Mouse (Mus musculus): Measurements from ENCODE around the gene Alcam. TPM values are rescaled to one million over a fixed set of nuclear protein-coding genes. Genes with fewer than 3 reads are reported as not detected.

Alcam gene
- polyA plus RNA-seq, 1 experiment from 2014 or later, result 52.5 TPM

DNA sequence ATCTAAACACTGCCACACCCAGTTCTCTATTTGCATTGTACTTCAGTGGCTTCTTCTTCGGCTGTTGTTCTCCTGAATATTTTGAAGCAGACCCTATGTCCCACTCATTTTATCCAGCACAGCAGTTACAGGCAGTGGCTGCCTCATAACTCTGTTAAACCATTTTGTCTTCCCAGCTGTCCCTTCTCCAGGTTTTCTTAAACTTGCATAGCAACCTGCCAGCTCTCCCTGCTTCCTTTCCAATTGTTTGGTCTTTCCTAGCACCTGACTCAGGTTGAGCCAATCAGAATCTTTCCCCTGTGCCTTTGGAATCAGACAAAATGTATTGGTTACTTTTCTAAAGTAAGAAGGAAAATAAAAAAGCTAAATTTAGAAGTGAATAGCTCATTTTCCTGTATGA lies 21.8 kb downstream of the Alcam start:
- 97% methylated on average over 1 of the region's 1 CpGs for WGBS
- Histone ChIP-seq H3K27ac (ENCODE audit: low read depth, low read length) (no peak overlapping the region), H3K9me3 (ENCODE audit: control insufficient read depth, low read length) (no peaks in the 10 kb centered on the region), H3K27me3 (ENCODE audit: control insufficient read depth, insufficient read depth, low read length) (no peaks in the 10 kb centered on the region), H3K36me3 (ENCODE audit: control insufficient read depth, insufficient read depth, low read length) (no peaks in the 10 kb centered on the region), H3K4me3 (ENCODE audit: low read depth, low read length) (no peak overlapping the region), H3K4me2 (ENCODE audit: low read depth, low read length, severe bottlenecking) (no peak overlapping the region), H3K4me1 (replicated peaks; ENCODE audit: control insufficient read depth, insufficient read depth, low read length) (no peaks in the 10 kb centered on the region), H3K9ac (ENCODE audit: low read length) (no peak overlapping the region)
- DNase-seq (ENCODE audit: low spot score), result no peak
- no peak for ATAC-seq (replicated peaks; ENCODE audit: low FRiP score)

DNA sequence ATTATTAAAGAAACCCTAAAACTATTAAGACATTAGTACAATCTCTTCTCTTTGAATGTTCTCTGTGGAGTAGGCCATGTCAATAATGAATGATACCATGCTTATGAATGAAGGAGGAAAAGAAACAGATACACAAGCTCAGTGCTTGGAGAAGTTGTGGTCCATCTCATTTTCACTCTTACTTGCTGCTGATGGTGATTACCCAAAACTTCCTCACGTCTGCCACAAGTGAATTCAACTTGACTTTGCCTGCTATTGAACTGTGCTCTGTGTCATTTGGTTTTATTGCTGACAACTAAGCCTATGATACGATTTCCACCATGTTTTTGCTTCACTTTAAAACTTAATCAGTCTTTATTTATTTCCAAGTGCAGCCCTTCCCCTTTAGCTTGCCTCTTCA lies 22.3 kb downstream of the Alcam start:
- H3K9me3 ChIP-seq (ENCODE audit: control insufficient read depth, low read length), result no peaks in the 10 kb centered on the region
- no peak overlapping the region for H3K27ac ChIP-seq (ENCODE audit: low read depth, low read length)
- no peak for ATAC-seq (replicated peaks; ENCODE audit: low FRiP score)
- no peak overlapping the region for H3K9ac ChIP-seq (ENCODE audit: low read length)
- no peak overlapping the region for H3K4me3 ChIP-seq (ENCODE audit: low read depth, low read length)
- no peak overlapping the region for H3K4me2 ChIP-seq (ENCODE audit: low read depth, low read length, severe bottlenecking)
- H3K27me3 ChIP-seq (ENCODE audit: control insufficient read depth, insufficient read depth, low read length), result no peaks in the 10 kb centered on the region
- H3K36me3 ChIP-seq (ENCODE audit: control insufficient read depth, insufficient read depth, low read length), result no peaks in the 10 kb centered on the region
- H3K4me1 ChIP-seq (replicated peaks; ENCODE audit: control insufficient read depth, insufficient read depth, low read length), result no peaks in the 10 kb centered on the region
- WGBS, result 88% methylated on average over 2 of the region's 2 CpGs
- no peak for DNase-seq (ENCODE audit: low spot score)

DNA sequence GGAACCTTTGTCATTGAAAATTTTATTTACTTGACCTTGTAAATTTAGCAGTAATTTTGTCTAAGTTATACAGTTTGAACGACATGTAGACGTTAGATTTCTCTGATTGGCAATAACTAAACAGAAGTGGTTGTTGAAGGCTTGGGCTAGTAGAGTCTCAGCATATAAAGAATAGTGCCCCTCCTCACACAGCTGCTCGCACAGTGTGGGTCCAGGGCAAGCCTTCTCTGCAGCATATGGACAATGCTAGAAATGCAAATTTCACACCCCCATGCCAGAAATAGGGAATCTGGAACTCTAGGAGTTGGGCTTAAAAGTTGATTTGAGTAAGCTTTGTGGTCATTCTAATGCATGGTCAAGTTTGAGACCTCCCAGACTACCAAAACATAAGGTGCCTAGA lies 23.8 kb downstream of the Alcam start:
- Histone ChIP-seq H3K4me2 (ENCODE audit: low read depth, low read length, severe bottlenecking) (no peak overlapping the region), H3K27ac (ENCODE audit: low read depth, low read length) (no peak overlapping the region), H3K4me3 (ENCODE audit: low read depth, low read length) (no peak overlapping the region), H3K4me1 (replicated peaks; ENCODE audit: control insufficient read depth, insufficient read depth, low read length) (no peaks in the 10 kb centered on the region), H3K27me3 (ENCODE audit: control insufficient read depth, insufficient read depth, low read length) (no peaks in the 10 kb centered on the region), H3K36me3 (ENCODE audit: control insufficient read depth, insufficient read depth, low read length) (no peaks in the 10 kb centered on the region), H3K9ac (ENCODE audit: low read length) (no peak overlapping the region), H3K9me3 (ENCODE audit: control insufficient read depth, low read length) (no peaks in the 10 kb centered on the region)
- WGBS, result 84% methylated on average over 3 of the region's 3 CpGs
- DNase-seq (ENCODE audit: low spot score) (no peak), ATAC-seq (replicated peaks; ENCODE audit: low FRiP score) (no peak)

DNA sequence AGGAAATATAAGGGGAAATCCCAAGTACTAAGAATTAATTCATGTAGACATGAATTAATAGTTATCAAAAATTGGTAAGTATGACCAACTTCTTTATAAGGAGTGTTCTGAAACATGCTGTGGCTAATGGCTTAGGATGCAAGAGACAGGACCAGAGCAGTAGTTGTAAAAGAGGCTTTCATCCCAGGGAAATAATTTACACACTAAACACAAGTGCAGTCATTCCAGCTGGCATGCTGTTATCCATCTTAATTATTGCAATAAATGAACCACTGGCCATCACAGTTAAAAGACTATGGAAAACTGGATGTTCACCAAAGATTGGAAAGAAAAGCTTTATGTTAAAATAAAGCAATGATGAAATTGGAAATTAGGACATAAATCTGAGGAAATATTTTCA lies 24.2 kb downstream of the Alcam start:
- DNase-seq (ENCODE audit: low spot score) (no peak), ATAC-seq (replicated peaks; ENCODE audit: low FRiP score) (no peak)
- H3K4me1 ChIP-seq (replicated peaks; ENCODE audit: control insufficient read depth, insufficient read depth, low read length), result no peaks in the 10 kb centered on the region
- no peak overlapping the region for H3K27ac ChIP-seq (ENCODE audit: low read depth, low read length)
- H3K9me3 ChIP-seq (ENCODE audit: control insufficient read depth, low read length), result no peaks in the 10 kb centered on the region
- H3K36me3 ChIP-seq (ENCODE audit: control insufficient read depth, insufficient read depth, low read length), result no peaks in the 10 kb centered on the region
- H3K27me3 ChIP-seq (ENCODE audit: control insufficient read depth, insufficient read depth, low read length), result no peaks in the 10 kb centered on the region
- no peak overlapping the region for H3K9ac ChIP-seq (ENCODE audit: low read length)
- no peak overlapping the region for H3K4me3 ChIP-seq (ENCODE audit: low read depth, low read length)
- no peak overlapping the region for H3K4me2 ChIP-seq (ENCODE audit: low read depth, low read length, severe bottlenecking)

DNA sequence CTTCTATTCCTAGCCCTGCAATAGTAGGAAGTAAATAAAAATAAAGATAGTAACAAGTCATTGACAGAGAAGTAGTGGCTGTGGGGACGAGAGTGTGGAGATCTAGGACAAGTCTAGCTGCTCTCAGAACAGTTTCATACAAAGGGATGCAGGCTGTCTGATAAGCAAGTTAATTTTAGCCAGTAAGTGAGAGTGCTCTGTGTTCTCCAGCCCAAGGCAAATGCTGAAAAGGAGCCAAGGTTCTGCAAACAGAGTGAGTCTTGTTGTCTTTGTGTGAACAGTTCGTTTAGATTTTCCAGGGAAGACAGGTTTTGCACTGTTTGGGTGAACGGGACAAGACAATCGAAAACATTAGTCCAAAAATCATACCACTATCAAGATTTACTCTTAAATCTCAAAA lies 25.4 kb downstream of the Alcam start:
- Histone ChIP-seq H3K4me2 (ENCODE audit: low read depth, low read length, severe bottlenecking) (no peak overlapping the region), H3K36me3 (ENCODE audit: control insufficient read depth, insufficient read depth, low read length) (no peaks in the 10 kb centered on the region), H3K27me3 (ENCODE audit: control insufficient read depth, insufficient read depth, low read length) (no peaks in the 10 kb centered on the region), H3K4me3 (ENCODE audit: low read depth, low read length) (no peak overlapping the region), H3K27ac (ENCODE audit: low read depth, low read length) (no peak overlapping the region), H3K9ac (ENCODE audit: low read length) (no peak overlapping the region), H3K9me3 (ENCODE audit: control insufficient read depth, low read length) (no peaks in the 10 kb centered on the region), H3K4me1 (replicated peaks; ENCODE audit: control insufficient read depth, insufficient read depth, low read length) (no peaks in the 10 kb centered on the region)
- DNase-seq (ENCODE audit: low spot score) (no peak), ATAC-seq (replicated peaks; ENCODE audit: low FRiP score) (no peak)
- 71% methylated on average over 4 of the region's 4 CpGs for WGBS

DNA sequence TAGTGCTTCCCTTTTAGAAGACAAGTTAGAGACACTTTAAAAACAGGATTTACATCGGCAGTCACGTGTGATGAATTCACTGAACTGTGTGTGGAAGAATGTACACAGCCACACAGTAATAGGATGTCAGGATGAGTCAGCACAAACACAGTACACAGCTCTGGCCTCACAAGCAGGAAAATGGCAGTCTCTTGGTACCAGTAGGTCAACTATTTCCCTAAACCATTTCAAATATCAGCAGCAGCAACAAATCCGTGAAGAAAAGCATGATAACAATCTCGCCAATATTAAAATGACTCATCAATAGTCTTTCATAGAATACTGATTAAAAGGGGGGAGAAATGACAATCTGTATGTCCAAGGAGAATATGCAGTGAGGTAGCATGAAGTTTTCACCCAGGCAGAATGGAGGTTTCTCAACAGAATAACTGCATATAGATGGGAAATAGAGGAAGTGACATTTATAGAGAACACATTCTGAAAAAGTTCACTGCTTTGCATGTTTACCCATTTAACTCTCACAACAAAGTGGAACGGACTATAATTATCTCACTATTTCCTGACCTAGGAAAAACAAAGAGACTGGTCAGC lies 35.2 kb downstream of the Alcam start:
- Histone ChIP-seq H3K27ac (ENCODE audit: low read depth, low read length) (no peak overlapping the region), H3K4me3 (ENCODE audit: low read depth, low read length) (no peak overlapping the region), H3K9me3 (ENCODE audit: control insufficient read depth, low read length) (no peaks in the 10 kb centered on the region), H3K4me2 (ENCODE audit: low read depth, low read length, severe bottlenecking) (no peak overlapping the region), H3K9ac (ENCODE audit: low read length) (no peak overlapping the region), H3K4me1 (replicated peaks; ENCODE audit: control insufficient read depth, insufficient read depth, low read length) (no peaks in the 10 kb centered on the region), H3K27me3 (ENCODE audit: control insufficient read depth, insufficient read depth, low read length) (no peaks in the 10 kb centered on the region), H3K36me3 (ENCODE audit: control insufficient read depth, insufficient read depth, low read length) (no peaks in the 10 kb centered on the region)
- no peak for ATAC-seq (replicated peaks; ENCODE audit: low FRiP score)
- WGBS, result 72% methylated on average over 5 of the region's 5 CpGs
- no peak for DNase-seq (ENCODE audit: low spot score)

DNA sequence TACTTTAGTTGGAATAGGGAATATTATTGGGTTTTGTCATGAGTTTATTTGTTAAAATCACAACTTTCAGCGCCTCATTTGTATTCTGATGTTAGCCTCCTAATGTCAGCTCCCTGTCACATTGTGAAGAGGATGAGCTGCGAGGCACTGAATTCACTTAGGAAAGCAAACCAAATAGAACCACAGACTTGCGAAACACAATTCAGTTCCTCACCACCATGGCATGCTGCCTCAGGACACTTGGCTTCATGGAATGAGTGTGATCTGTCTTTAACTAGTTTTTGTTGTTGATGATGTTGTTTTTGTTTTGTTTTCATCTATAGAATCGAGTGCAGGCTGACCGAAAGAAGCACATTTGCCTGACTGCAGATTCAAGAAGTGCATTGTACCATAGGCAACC lies 35.9 kb downstream of the Alcam start:
- Histone ChIP-seq H3K9me3 (ENCODE audit: control insufficient read depth, low read length) (no peaks in the 10 kb centered on the region), H3K4me1 (replicated peaks; ENCODE audit: control insufficient read depth, insufficient read depth, low read length) (no peaks in the 10 kb centered on the region), H3K9ac (ENCODE audit: low read length) (no peak overlapping the region), H3K27me3 (ENCODE audit: control insufficient read depth, insufficient read depth, low read length) (no peaks in the 10 kb centered on the region), H3K36me3 (ENCODE audit: control insufficient read depth, insufficient read depth, low read length) (no peaks in the 10 kb centered on the region), H3K27ac (ENCODE audit: low read depth, low read length) (no peak overlapping the region), H3K4me2 (ENCODE audit: low read depth, low read length, severe bottlenecking) (no peak overlapping the region), H3K4me3 (ENCODE audit: low read depth, low read length) (no peak overlapping the region)
- WGBS, result 78% methylated on average over 5 of the region's 5 CpGs
- DNase-seq (ENCODE audit: low spot score), result no peak
- ATAC-seq (replicated peaks; ENCODE audit: low FRiP score), result no peak

DNA sequence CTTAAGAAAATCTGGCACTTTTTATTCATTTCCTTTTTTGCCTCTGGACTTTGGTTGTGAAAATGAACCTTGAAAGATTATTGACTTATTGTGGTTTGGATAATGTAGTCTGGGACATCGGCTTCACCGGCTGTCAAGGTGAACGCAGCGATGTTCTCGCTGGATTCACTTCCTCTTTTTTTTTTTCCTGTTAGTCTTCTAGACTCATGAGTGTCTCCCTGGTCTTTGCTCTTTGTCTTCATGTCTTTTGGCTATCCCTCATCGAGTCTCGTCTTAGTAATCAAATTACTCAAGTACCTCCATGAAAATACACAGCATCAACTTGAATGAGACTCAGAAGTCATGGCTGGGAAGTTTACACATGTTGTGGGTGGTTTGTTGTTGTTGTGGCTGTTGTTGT lies 36.7 kb downstream of the Alcam start:
- Histone ChIP-seq H3K9me3 (ENCODE audit: control insufficient read depth, low read length) (no peaks in the 10 kb centered on the region), H3K4me2 (ENCODE audit: low read depth, low read length, severe bottlenecking) (no peak overlapping the region), H3K4me1 (replicated peaks; ENCODE audit: control insufficient read depth, insufficient read depth, low read length) (no peaks in the 10 kb centered on the region), H3K36me3 (ENCODE audit: control insufficient read depth, insufficient read depth, low read length) (no peaks in the 10 kb centered on the region), H3K27ac (ENCODE audit: low read depth, low read length) (no peak overlapping the region), H3K27me3 (ENCODE audit: control insufficient read depth, insufficient read depth, low read length) (no peaks in the 10 kb centered on the region), H3K4me3 (ENCODE audit: low read depth, low read length) (no peak overlapping the region), H3K9ac (ENCODE audit: low read length) (no peak overlapping the region)
- ATAC-seq (replicated peaks; ENCODE audit: low FRiP score), result no peak
- no peak for DNase-seq (ENCODE audit: low spot score)
- WGBS, result 97% methylated on average over 7 of the region's 7 CpGs

DNA sequence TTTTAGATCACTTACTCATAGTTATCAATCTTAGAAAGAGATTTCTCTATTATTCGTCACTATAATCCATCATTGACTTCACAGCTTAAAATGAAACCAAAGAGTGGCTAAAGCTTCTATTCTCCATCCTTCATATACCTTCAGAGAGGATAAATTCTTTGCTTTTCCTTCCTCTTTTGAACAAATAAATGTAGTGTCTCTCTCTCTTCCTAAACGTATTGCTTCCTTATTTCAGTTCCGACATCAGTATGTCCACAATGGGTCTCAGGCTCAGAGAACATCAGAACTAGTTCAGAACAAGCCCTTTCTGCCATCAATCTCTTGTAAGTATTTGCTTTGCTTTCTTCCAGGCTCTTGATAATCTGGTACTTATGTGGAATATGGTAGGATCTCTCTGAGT lies 40.2 kb downstream of the Alcam start:
- Histone ChIP-seq H3K4me2 (ENCODE audit: low read depth, low read length, severe bottlenecking) (no peak overlapping the region), H3K4me1 (replicated peaks; ENCODE audit: control insufficient read depth, insufficient read depth, low read length) (no peaks in the 10 kb centered on the region), H3K4me3 (ENCODE audit: low read depth, low read length) (no peak overlapping the region), H3K9me3 (ENCODE audit: control insufficient read depth, low read length) (no peaks in the 10 kb centered on the region), H3K36me3 (ENCODE audit: control insufficient read depth, insufficient read depth, low read length) (no peaks in the 10 kb centered on the region), H3K27me3 (ENCODE audit: control insufficient read depth, insufficient read depth, low read length) (no peaks in the 10 kb centered on the region), H3K9ac (ENCODE audit: low read length) (no peak overlapping the region), H3K27ac (ENCODE audit: low read depth, low read length) (no peak overlapping the region)
- DNase-seq (ENCODE audit: low spot score) (no peak), ATAC-seq (replicated peaks; ENCODE audit: low FRiP score) (no peak)
- 91% methylated on average over 3 of the region's 3 CpGs for WGBS
